Mouse (Mus musculus) duodenum, adult 2 months (tissue): Measurements from ENCODE around the gene Arhgef11. TPM values are rescaled to one million over a fixed set of nuclear protein-coding genes. Genes with fewer than 3 reads are reported as not detected.

Experiments
- polyA plus RNA-seq: library from polyadenylated mRNA; depleted of rRNA; stranded (reverse); fragments of >200 nt; gene quantifications from 2 replicates; pipeline ENCODE4 v1.2.3, GENCODE M21; 2012; ENCODE audit warnings: low replicate concordance; rRNA removed

Gene Arhgef11
- 22.3 and 23.9 TPM in 2 replicates for polyA plus RNA-seq

GRCm38 (mm10) chr3:87616957-87617810, at the start of gene Arhgef11:
Arhgef11 (plus strand) TSS chr3:87617559.

GRCm38 (mm10) chr3:87748431-87748830, 131.1 kb downstream of the Arhgef11 start, which contains the start of gene Lrrc71:
Lrrc71 (minus strand) TSS chr3:87748625.

Other genes with a start within 250 kb of the Arhgef11 start
- gene Fcrl1, start 241.2 kb upstream of the Arhgef11 start, polyA plus RNA-seq: 0.22 and 0.94 TPM in 2 replicates
- gene Fcrl5, start 181.8 kb upstream of the Arhgef11 start, polyA plus RNA-seq: 0.04 TPM in 1 of 2 replicates, not detected in the other
- 10.8 and 12.3 TPM in 2 replicates for gene Etv3, start 92.2 kb upstream of the Arhgef11 start, polyA plus RNA-seq
- 0.04 and 0.05 TPM in 2 replicates for gene Lrrc71, start 131.1 kb downstream of the Arhgef11 start, polyA plus RNA-seq
- gene Ntrk1, start 177.6 kb downstream of the Arhgef11 start, polyA plus RNA-seq: 0.06 and 0.26 TPM in 2 replicates
- gene Insrr, start 179.4 kb downstream of the Arhgef11 start, polyA plus RNA-seq: 1.4 and 2.1 TPM in 2 replicates
- 13.9 and 17.0 TPM in 2 replicates for gene Pear1, start 206.7 kb downstream of the Arhgef11 start, polyA plus RNA-seq
- 1.4 and 3.9 TPM in 2 replicates for gene Sh2d2a, start 229.2 kb downstream of the Arhgef11 start, polyA plus RNA-seq